In the genomic region with DNA sequence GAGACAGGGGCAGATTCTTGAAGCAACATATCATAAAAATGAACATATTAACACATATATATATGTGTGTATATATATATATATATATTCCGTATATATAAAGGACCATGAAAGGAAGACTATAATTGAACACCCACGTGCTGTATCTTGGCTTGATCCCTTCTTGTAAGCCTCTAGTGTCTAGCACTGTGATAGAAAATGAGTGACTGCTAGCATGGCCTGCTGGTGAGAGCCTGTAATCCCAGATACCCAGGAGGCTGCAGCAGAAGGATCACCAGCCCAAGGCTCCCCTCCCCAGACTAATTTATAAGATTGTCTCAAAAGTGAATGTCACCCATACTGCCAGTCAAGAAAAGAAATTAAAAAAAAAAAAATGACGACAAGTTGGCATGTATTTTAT, we compare ENCODE assay signal across 16 mouse cellular contexts.
"Had no signal": no experiment of that assay in that cellular context is flagged by ENCODE, and none has a peak within 500 bp of the region (broad histone marks: within the 10 kb centered on the region; RNA-seq: fewer than 3 reads in every experiment).

No protein-coding gene starts in this region.

- H3K4me1 ChIP-seq: neural tube, embryonic 13.5 days; neural tube, embryonic 15.5 days; stomach, embryonic 15.5 days had no signal

- H3K9ac ChIP-seq: neural tube, embryonic 13.5 days; neural tube, embryonic 15.5 days; stomach, embryonic 15.5 days had no signal

- DNase-seq: retina, postnatal 1 day; right cerebral cortex, adult 18-20 months; right cerebral cortex, postnatal 14 days; right cerebral cortex, postnatal 25 days; right cerebral cortex, postnatal 4 days; spleen, adult 18-20 months; thymus, adult 18-20 months; thymus, adult 2 months; thymus, postnatal 14 days; thymus, postnatal 25 days; thymus, postnatal 36 days; thymus, postnatal 4 days had no signal

- H3K36me3 ChIP-seq: neural tube, embryonic 13.5 days; neural tube, embryonic 15.5 days; stomach, embryonic 15.5 days had no signal

- H3K9me3 ChIP-seq: neural tube, embryonic 13.5 days; neural tube, embryonic 15.5 days; stomach, embryonic 15.5 days had no signal

- H3K4me2 ChIP-seq: neural tube, embryonic 13.5 days; neural tube, embryonic 15.5 days; stomach, embryonic 15.5 days had no signal

- H3K4me3 ChIP-seq: neural tube, embryonic 13.5 days; neural tube, embryonic 15.5 days; stomach, embryonic 15.5 days had no signal

- H3K27me3 ChIP-seq: neural tube, embryonic 13.5 days; neural tube, embryonic 15.5 days; stomach, embryonic 15.5 days had no signal

- H3K27ac ChIP-seq: neural tube, embryonic 13.5 days; neural tube, embryonic 15.5 days; stomach, embryonic 15.5 days; stomach, postnatal 0 days had no signal
